Mouse (Mus musculus): ENCODE data around the gene G6pc3. TPM values are rescaled to one million over a fixed set of nuclear protein-coding genes. Genes with fewer than 3 reads are reported as not detected.
A peak's percentile ranks its signal among the peaks of the same experiment; 100 is the strongest.
"Not testable (repeated sequence)": the region's sequence is repeated elsewhere in the genome, so short reads cannot be mapped to it uniquely, and the experiment has no call there.

G6pc3 gene
- total and polyA plus RNA-seq, 3 experiments = 44.8 to 89.9 (median 50.6) TPM

GRCm38 (mm10) chr11:102158024-102158423 lies 31.4 kb upstream of the G6pc3 start:
- WGBS = 79% methylated on average over 2 of the region's 2 CpGs
- not testable (repeated sequence) for H3K79me2 ChIP-seq (replicated peaks; ENCODE audit: control insufficient read depth, insufficient read depth, low read length); H3K27ac ChIP-seq; H3K27me3 ChIP-seq (ENCODE audit: control insufficient read depth, insufficient read depth, low read length); H3K9ac ChIP-seq (ENCODE audit: low read depth, low read length); DNase-seq; H3K36me3 ChIP-seq (ENCODE audit: control insufficient read depth, insufficient read depth, low read length); H3K4me3 ChIP-seq; H3K4me1 ChIP-seq (ENCODE audit: control insufficient read depth, insufficient read depth, low read length)
- TF ChIP-seq CTCF (IDR thresholded peaks at IDR 0.05) = 0 out of 2 replicates have a peak, but pooled peaks have one; percentile 11
- intact Hi-C loops (cut with DNase I) = loop anchor here (5.0 kb wide), 1 partner anchor 109 kb away; the partner anchor contains the start of gene Asb16

- intact Hi-C loops (cut with DNase I) = loop anchor here (5.0 kb wide), 1 partner anchor 108 kb away; the partner anchor contains the start of gene Asb16
- Histone ChIP-seq H3K4me3 (no peak overlapping the region), H3K4me1 (ENCODE audit: control insufficient read depth, insufficient read depth, low read length) (peaks cover 4% of the 10 kb centered on the region), H3K79me2 (replicated peaks; ENCODE audit: control insufficient read depth, insufficient read depth, low read length) (no peaks in the 10 kb centered on the region), H3K27ac (no peak overlapping the region), H3K36me3 (ENCODE audit: control insufficient read depth, insufficient read depth, low read length) (no peaks in the 10 kb centered on the region), H3K27me3 (ENCODE audit: control insufficient read depth, insufficient read depth, low read length) (no peaks in the 10 kb centered on the region), H3K9ac (ENCODE audit: low read depth, low read length) (no peak overlapping the region)
- no peak for DNase-seq
- 75% methylated on average over 5 of the region's 5 CpGs for WGBS
- TF ChIP-seq POLR2A (IDR thresholded peaks at IDR 0.05; ENCODE audit: insufficient read depth, low read depth, low read length) (no peak), EP300 (IDR thresholded peaks at IDR 0.05; ENCODE audit: insufficient read depth, low read depth, low read length) (no peak), CTCF (IDR thresholded peaks at IDR 0.05) (no peak)
These were observed 29.6 kb upstream of the G6pc3 start for GRCm38 (mm10) chr11:102159781-102160180.

GRCm38 (mm10) chr11:102165971-102166722 lies 23.3 kb upstream of the G6pc3 start:
- Histone ChIP-seq H3K4me1 (ENCODE audit: control insufficient read depth, insufficient read depth, low read length) (peaks cover 3% of the 10 kb centered on the region; the same call in 1 of the 2 replicates), H3K79me2 (replicated peaks; ENCODE audit: control insufficient read depth, insufficient read depth, low read length) (0 out of 2 replicates have a peak, but pooled peaks cover 1% of the 10 kb centered on the region), H3K36me3 (ENCODE audit: control insufficient read depth, insufficient read depth, low read length) (peaks cover 7% of the 10 kb centered on the region), H3K4me3 (no peak overlapping the region), H3K9ac (ENCODE audit: low read depth, low read length) (no peak overlapping the region), H3K27ac (no peak overlapping the region), H3K27me3 (ENCODE audit: control insufficient read depth, insufficient read depth, low read length) (no peaks in the 10 kb centered on the region)
- DNase-seq = no peak
- intact Hi-C loops (cut with DNase I) = no loop called here
- no peak for TF ChIP-seq POLR2A (IDR thresholded peaks at IDR 0.05; ENCODE audit: insufficient read depth, low read depth, low read length)
- TF ChIP-seq CTCF (IDR thresholded peaks at IDR 0.05) = no peak
- TF ChIP-seq EP300 (IDR thresholded peaks at IDR 0.05; ENCODE audit: insufficient read depth, low read depth, low read length) = no peak
- WGBS = 45% methylated on average over 6 of the region's 6 CpGs

- WGBS = 83% methylated on average over 5 of the region's 5 CpGs
- peaks cover 12% of the 10 kb centered on the region for H3K36me3 ChIP-seq (ENCODE audit: control insufficient read depth, insufficient read depth, low read length)
These were observed 21.9 kb upstream of the G6pc3 start for GRCm38 (mm10) chr11:102167539-102167938.

GRCm38 (mm10) chr11:102168689-102169088 lies 20.7 kb upstream of the G6pc3 start:
- no peak overlapping the region for H3K9ac ChIP-seq (ENCODE audit: low read depth, low read length)
- H3K36me3 ChIP-seq (ENCODE audit: control insufficient read depth, insufficient read depth, low read length) = peaks cover 13% of the 10 kb centered on the region
- peaks cover 4% of the 10 kb centered on the region for H3K4me1 ChIP-seq (ENCODE audit: control insufficient read depth, insufficient read depth, low read length)
- H3K27ac ChIP-seq = no peak overlapping the region
- 79% methylated on average over 5 of the region's 5 CpGs for WGBS
- no peak overlapping the region for H3K4me3 ChIP-seq
- no peak for TF ChIP-seq POLR2A (IDR thresholded peaks at IDR 0.05; ENCODE audit: insufficient read depth, low read depth, low read length)
- TF ChIP-seq CTCF (IDR thresholded peaks at IDR 0.05) = no peak
- TF ChIP-seq EP300 (IDR thresholded peaks at IDR 0.05; ENCODE audit: insufficient read depth, low read depth, low read length) = no peak
- no peaks in the 10 kb centered on the region for H3K27me3 ChIP-seq (ENCODE audit: control insufficient read depth, insufficient read depth, low read length)
- intact Hi-C loops (cut with DNase I) = no loop called here
- peaks cover 4% of the 10 kb centered on the region; the same call in 1 of the 2 replicates for H3K79me2 ChIP-seq (replicated peaks; ENCODE audit: control insufficient read depth, insufficient read depth, low read length)
- DNase-seq = no peak

More at GRCm38 (mm10) chr11:102167539-102167938, 21.9 kb upstream of the G6pc3 start:
- Histone ChIP-seq H3K79me2 (replicated peaks; ENCODE audit: control insufficient read depth, insufficient read depth, low read length) (0 out of 2 replicates have a peak, but pooled peaks cover 1% of the 10 kb centered on the region), H3K27ac (no peak overlapping the region), H3K4me3 (no peak overlapping the region), H3K4me1 (ENCODE audit: control insufficient read depth, insufficient read depth, low read length) (peaks cover 3% of the 10 kb centered on the region), H3K27me3 (ENCODE audit: control insufficient read depth, insufficient read depth, low read length) (no peaks in the 10 kb centered on the region), H3K9ac (ENCODE audit: low read depth, low read length) (no peak overlapping the region)
- no peak for DNase-seq
- intact Hi-C loops (cut with DNase I) = no loop called here
- TF ChIP-seq CTCF (IDR thresholded peaks at IDR 0.05) (no peak), EP300 (IDR thresholded peaks at IDR 0.05; ENCODE audit: insufficient read depth, low read depth, low read length) (no peak), POLR2A (IDR thresholded peaks at IDR 0.05; ENCODE audit: insufficient read depth, low read depth, low read length) (no peak)

- H3K4me1 ChIP-seq (ENCODE audit: control insufficient read depth, insufficient read depth, low read length) = no peaks in the 10 kb centered on the region; the same call in 1 of the 2 replicates
- no peaks in the 10 kb centered on the region for H3K27me3 ChIP-seq (ENCODE audit: control insufficient read depth, insufficient read depth, low read length)
- H3K4me3 ChIP-seq = no peak overlapping the region
- DNase-seq = no peak
- H3K36me3 ChIP-seq (ENCODE audit: control insufficient read depth, insufficient read depth, low read length) = peaks cover 30% of the 10 kb centered on the region
- intact Hi-C loops (cut with DNase I) = loop anchor here (10.0 kb wide), 1 partner anchor 1735 kb away; the partner anchor contains the start of genes Klhl10 and Nt5c3b
- no peak overlapping the region for H3K9ac ChIP-seq (ENCODE audit: low read depth, low read length)
- no peak overlapping the region for H3K27ac ChIP-seq
- H3K79me2 ChIP-seq (replicated peaks; ENCODE audit: control insufficient read depth, insufficient read depth, low read length) = peaks cover 12% of the 10 kb centered on the region
- TF ChIP-seq POLR2A (IDR thresholded peaks at IDR 0.05; ENCODE audit: insufficient read depth, low read depth, low read length) (no peak), CTCF (IDR thresholded peaks at IDR 0.05) (no peak), EP300 (IDR thresholded peaks at IDR 0.05; ENCODE audit: insufficient read depth, low read depth, low read length) (no peak)
These were observed 9.6 kb upstream of the G6pc3 start for GRCm38 (mm10) chr11:102179836-102180235.

Data from heart, adult 2 months (tissue).